Mouse (Mus musculus): ENCODE measurements around the gene 1190007I07Rik.

DNA sequence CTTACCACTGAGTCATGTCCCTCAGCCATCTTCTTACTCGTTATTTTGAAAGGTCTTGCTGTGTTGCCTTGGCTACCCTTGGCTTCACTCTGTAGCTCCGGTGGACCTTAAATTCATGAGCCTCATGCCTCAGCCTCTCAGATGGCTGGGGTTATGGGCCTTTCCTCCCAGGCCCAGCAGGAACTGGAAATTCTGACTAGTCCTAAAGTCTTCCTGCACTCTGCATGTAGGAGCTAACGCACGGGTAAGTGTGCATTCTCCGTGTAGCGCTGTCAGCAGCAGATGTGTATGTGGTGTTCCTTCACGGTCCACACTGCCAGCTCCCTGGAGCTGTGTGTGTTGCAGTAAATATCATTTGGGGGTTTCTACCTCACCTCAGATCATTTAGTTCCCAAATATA is 8.1 kb upstream of the 1190007I07Rik start:
- TF ChIP-seq CTCF (IDR thresholded peaks at IDR 0.05; ENCODE audit: low read depth) (no peak), EP300 (IDR thresholded peaks at IDR 0.05; ENCODE audit: low read depth) (no peak)
